Mouse (Mus musculus) embryo, embryonic 9.5 days (tissue): ENCODE measurements around the gene Nceh1.
A peak's percentile ranks its signal among the peaks of the same experiment; 100 is the strongest.
"Not testable (repeated sequence)": the region's sequence is repeated elsewhere in the genome, so short reads cannot be mapped to it uniquely, and the experiment has no call there.

Experiments used
- DNase-seq: peaks from one replicate; pipeline ENCODE4 v3.0.0-alpha.2; 2017; ENCODE audit errors: extremely low spot score

Gene Nceh1

DNA sequence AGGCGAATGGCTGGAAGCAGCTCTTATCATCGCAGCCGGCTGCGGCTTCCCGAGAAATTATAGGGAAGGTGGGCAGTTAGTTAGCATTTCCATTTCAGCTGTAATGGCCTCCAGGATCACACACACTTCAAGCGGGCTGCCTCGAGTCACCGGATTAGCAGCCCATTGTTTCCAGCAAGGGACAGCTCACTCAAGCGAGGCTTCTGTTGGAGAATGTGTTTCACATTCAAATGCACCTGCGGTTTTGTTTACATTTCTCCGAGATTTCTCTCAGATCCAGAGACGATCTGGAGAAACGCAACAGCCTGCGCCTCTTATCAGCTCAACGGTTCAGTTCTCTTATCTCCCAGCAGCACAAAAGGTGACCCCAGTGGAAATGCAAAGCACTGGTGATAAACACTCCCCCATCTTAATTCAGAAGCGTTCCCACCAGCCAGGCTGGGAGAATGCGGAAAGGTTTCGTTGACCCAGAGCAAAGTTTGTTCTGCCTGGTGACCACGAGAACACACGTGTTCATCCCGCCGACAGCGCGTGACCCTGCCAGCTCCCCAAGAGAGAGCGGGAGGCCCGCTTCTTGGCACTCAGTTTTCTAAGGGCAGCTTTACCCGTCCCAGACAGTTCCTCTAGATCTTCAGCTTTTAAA, 100.4 kb downstream of the Nceh1 start:
- peak; percentile 54 for DNase-seq

GRCm38 (mm10) chr3:27283796-27284195, 101.0 kb downstream of the Nceh1 start:
- DNase-seq = no peak

DNA sequence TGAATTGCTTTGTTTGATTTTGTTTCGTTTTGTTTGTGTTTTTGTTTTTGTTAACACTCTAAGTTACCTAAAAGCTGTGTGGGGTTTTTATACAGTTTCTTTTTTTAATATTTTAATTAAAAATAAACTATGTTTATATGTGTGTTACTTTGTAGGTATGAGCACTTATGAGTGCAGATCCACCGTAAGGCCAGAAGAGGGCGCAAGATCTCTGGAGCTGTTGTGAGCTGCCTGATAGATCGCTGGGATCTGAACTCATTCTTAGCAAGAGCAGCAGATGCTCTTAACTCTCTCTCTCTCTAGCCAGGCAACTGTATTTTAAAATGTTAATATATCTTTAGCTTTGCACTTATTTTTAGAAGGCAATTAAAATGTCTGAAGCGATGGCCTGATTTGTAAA, 101.5 kb downstream of the Nceh1 start:
- no peak for DNase-seq

- no peak for DNase-seq
These were observed 102.3 kb downstream of the Nceh1 start for GRCm38 (mm10) chr3:27285072-27285471.

- DNase-seq = no peak
These were observed 105.5 kb downstream of the Nceh1 start for GRCm38 (mm10) chr3:27288301-27288700.

GRCm38 (mm10) chr3:27288909-27289308, 106.1 kb downstream of the Nceh1 start:
- DNase-seq = no peak

- DNase-seq = no peak
These were observed 107.5 kb downstream of the Nceh1 start for GRCm38 (mm10) chr3:27290285-27290684.

GRCm38 (mm10) chr3:27290945-27291344, 108.2 kb downstream of the Nceh1 start:
- not testable (repeated sequence) for DNase-seq

DNA sequence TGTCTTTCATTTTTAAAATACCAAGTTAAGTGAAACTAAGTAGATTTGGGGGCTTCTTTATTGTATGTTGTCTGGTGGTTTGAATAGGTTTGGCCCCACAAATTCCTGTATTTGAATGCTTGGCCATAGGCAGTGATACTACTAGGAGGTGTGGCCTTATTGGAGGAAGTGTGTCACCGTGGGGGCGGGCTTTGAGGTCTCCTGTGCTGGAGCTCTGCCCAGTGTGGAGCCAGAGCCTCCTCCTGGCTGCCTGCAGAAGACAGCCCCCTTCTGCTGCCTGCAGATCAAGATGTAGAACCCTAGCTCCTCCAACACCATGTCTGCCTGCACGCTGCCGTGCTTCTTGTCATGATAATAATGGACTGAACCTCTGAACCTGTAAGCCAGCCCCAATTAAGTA, 108.6 kb downstream of the Nceh1 start:
- DNase-seq = not testable (repeated sequence)

GRCm38 (mm10) chr3:27293645-27294385, 111.0 kb downstream of the Nceh1 start:
- no peak for DNase-seq

GRCm38 (mm10) chr3:27300451-27300850, 117.7 kb downstream of the Nceh1 start:
- DNase-seq = no peak

- no peak for DNase-seq
These were observed 119.7 kb downstream of the Nceh1 start for GRCm38 (mm10) chr3:27302339-27303022.

DNA sequence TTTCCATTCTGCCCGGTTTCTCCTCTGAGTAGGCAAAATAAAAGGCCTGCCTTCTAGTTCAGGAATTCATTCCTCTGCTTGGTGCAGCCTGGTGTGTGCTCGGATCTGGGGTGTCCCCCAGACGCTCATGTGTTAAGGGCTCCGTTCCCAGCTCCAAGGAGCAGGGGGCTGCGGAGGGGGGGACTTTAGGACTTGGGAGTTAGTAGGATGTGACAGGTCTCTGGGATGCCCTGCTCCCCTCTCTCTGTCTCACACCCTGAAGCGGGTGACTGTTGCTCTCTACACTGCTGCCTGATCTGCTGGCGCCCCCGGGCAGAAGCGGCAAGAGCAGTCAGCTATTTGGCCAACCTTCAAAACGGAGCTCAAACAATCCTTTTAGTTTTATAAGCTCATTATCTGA, 124.0 kb downstream of the Nceh1 start:
- DNase-seq = no peak

DNA sequence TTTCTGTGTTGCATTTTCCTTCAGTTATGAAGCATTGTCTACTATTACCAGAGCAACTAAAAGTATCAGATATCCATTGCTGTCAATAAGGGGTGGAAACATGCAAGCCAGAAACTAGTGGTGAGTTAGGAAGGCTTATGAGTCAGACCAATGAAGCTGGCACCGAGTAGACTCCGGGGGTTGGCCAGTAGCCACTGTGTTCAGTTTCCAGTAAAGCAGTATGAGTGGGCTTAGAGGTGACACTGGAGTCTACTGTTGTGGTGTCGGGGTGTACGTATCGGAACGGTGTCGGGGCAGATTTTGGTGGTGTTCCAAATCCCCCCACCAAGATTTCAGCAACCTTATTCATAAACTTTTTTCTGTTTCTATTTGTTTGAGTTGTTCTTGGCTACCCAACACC, 128.2 kb downstream of the Nceh1 start:
- no peak for DNase-seq

DNA sequence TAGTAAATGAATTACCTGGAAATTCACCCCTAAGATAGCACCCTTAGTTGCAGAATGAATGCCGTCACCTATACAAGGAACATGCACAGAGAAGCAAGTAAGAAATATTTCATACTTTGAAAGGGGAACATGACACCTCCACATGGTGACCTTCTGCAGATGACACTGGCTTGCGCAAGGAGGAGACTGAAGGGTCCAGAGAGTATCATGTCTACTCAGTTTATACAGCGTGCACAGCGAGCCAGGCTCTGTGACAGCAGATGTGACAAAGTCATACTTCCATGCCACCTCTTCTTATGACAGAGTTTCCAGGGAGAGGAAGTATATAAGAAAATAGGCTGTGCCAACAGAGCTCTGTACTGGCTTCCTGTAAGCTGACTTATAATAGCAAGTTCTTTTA, 128.7 kb downstream of the Nceh1 start:
- DNase-seq = no peak

GRCm38 (mm10) chr3:27314506-27315164, 131.9 kb downstream of the Nceh1 start:
- no peak for DNase-seq

GRCm38 (mm10) chr3:27316559-27317287, 134.0 kb downstream of the Nceh1 start, which contains the start of gene Tnfsf10:
Gene Tnfsf10 (plus strand): TSS chr3:27317028.
- DNase-seq = no peak

GRCm38 (mm10) chr3:27317288-27318024, 134.7 kb downstream of the Nceh1 start:
- DNase-seq = no peak

DNA sequence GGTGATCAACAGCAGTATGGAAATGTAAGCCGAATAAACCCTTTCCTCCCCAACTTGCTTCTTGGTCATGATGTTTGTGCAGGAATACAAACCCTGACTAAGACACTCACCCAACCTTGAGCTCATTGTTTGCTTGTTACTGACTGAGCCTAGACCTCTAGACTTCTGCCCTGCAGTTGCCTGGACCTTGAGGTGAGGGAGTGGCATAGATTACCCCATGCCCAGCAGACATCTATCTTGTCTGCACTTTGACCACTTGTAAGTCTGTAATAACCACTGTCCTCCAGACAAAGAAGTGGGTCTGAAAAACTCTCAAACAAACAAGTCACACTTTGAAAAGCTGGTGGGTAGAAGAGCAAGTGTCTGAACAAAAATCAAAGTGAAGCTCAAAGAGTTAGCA, 136.9 kb downstream of the Nceh1 start:
- no peak for DNase-seq

- no peak for DNase-seq
These were observed 138.1 kb downstream of the Nceh1 start for GRCm38 (mm10) chr3:27320613-27321495.
